Mouse (Mus musculus): ENCODE results near the gene Psd4.

Gene Psd4

DNA sequence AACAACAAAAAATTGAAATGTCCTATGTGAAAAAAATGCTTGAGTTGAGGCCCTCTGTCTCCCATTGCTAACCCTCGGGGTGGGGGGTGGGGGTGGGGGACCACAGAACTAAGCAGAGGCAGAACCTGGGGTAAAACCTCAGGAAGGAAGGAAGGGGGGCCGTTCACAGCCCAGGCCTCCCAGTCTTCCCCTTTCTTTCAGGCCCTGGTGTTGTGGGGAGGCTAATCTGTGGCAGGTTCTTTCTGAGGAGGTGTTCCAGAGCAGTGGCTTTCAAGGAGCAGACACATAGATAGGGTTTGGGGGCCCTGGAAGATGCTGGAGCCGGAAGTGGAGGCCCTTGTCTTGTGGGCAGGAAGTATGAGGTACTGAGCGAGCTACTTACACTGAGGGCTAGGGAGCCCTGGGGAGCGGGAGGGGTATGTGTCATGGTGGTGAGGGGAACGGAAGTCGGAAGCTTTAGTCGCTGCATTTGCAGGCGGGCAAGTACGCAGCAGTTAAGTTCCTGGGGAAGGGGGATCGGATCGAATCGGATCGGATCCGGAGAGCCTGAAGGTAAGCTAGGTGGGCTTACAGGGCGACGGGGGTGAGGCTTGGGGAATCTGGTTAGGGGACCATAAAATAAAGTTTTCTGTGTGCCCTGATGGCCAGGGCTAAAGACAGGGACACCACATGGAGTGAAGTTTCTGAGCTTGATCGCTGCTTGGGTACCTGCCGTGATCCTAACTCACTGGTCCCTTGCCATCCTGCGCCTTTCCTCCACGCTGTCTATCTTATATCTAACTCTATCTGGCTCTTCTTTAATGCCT lies 19.0 kb downstream of the Psd4 start:
- peak; percentile 82 to 91 for DNase-seq

DNA sequence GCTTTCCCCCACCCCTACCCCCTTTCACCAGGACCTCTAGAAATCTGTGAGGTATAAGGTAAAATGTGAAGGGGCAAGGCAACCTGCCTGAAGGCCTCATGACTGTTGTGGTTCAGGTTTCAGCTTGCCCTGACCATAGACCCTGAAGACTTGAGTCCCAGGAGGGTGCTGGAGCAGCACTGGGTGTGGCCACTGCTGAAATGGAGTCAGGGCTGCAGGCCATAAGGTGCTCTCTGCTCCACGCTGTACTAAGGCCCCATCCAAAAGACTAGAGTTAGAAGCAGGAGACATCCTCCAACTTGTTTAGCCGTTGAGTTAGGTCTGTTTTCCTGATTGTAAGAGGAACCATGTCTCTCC lies 19.6 kb downstream of the Psd4 start:
- DNase-seq, result no peak

DNA sequence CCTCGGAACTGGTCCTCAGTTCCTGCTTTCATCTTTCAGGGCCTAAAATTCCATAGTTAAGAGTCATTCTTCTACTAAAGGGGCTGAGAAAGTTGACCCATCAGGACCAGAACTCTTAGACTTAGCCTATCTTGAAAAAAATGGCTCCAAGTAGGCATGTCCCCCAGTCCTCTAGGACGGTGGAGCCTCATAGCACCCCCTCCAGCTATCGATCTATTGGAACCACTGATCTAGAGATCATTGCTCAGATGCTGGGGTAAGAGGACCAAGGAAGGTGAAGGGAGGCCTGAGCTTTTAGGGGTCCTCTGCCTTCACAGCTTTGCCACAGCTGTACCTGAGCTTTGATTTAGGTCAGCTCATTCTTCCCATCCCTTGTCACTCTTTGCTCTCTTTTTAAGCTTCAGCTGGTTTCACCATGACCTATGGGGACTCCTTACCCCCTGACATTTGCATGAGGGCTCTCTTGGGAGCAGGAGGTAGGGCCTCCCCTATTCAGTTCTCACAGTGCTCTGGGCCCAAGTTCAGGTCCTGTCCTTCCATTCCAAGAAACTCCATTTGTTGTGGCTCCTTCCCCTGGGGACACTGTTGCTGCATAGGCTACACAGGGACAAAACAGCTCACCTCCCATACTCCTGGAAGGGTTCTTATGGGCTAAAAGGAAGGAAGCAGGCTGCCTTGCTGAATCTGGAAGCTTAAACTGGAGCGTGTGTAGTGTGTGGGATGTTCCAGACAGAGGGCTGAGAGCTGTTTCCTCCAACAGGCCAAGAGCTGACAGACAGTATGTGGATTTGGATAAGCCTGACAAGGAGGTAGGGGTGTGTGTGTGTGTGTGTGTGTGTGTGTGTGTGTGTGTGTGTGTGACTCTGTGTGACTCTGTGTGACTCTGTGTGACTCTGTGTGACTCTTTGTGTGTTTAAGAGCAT lies 20.2 kb downstream of the Psd4 start:
- no peak for DNase-seq

DNA sequence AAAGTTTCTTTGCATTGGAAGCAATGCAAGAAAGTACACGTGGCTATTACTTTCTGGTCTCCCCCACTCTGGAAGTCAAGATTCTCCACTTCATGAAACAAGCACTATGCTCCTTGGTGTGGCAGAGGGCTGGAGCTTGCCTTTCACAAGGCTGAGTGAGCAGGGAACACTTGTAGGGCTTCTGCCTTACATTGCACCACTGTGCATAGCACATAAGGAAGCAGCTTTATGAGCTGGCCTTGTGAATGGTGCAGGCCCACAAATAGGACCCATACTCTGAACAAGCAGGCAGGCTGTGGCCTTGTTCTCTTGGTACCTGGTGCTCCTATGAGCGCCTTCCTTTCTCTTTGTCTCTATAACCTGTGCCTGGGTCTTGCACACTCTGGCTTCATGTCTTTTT lies 25.9 kb downstream of the Psd4 start:
- no peak for DNase-seq

DNA sequence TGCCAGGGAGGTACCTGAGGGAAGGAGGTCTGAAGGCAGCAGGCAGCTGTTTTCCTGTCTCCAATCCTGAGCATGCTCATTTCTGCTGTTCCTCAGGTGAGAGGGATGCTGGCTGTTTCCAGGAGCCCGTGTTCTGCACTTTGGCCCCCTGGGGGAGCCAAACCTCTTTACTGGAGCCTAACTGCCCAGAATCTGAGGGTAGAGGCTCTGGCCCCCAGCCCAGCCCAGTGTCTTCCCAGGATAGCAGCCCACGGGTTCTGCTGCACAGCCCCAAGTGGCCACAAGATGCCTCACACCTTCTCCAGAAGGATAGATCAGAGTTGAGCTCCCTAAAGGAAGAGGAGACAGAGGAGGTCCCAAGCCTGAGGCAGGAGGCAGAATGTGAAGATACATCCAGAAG lies 29.7 kb downstream of the Psd4 start:
- DNase-seq, result no peak

DNA sequence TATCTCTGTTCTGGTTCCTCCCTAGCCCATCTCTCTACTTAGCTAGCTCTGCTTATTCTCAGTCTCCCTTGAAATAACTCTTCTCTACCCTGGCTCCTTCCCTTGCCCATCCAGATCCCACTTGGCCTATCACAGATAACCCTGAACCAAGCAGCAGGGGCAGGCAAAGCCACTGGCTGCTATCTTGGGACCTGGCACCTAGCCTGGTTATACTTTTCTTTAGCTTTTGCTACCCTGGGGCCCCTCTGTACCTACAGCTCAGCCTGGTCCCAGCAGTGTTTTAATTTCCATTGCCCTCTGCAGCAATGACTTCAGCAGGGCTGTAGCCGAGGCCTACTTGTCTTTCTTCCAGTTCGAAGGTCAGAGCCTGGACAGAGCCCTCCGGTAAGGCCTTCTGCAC lies 33.3 kb downstream of the Psd4 start:
- no peak for DNase-seq

DNA sequence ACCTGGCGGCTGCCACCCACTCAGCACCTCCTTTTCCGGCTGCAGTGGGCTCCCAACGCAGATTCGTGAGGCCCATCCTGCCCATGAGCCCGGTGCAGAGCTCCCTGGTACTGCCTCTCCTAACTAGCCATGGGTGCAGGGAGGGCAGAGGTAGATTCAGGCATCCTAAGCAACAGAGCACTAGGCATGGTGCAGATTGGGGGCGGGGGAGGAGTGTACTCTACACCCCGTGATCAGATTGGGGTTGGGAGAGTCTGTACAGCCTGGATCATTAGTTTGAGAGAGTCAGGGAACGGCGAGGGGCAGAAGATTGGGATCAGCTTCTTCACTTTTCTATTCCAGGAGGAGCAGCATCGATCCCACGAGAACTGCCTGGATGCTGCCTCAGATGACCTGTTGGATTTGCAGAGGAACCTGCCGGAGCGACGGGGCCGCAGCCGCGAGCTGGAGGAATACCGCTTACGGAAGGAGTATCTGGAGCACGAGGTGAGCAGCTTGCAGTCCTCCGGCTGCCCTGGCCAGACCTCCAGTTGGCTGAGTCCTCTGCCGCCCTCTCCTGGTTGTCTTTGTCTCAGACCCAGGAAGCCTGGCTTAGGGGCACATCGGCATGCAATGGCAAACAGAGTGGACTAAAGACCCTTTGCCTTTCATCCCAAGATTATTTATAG lies 38.1 kb downstream of the Psd4 start:
- DNase-seq, result peak in 1 of 2 experiments; percentile 38

DNA sequence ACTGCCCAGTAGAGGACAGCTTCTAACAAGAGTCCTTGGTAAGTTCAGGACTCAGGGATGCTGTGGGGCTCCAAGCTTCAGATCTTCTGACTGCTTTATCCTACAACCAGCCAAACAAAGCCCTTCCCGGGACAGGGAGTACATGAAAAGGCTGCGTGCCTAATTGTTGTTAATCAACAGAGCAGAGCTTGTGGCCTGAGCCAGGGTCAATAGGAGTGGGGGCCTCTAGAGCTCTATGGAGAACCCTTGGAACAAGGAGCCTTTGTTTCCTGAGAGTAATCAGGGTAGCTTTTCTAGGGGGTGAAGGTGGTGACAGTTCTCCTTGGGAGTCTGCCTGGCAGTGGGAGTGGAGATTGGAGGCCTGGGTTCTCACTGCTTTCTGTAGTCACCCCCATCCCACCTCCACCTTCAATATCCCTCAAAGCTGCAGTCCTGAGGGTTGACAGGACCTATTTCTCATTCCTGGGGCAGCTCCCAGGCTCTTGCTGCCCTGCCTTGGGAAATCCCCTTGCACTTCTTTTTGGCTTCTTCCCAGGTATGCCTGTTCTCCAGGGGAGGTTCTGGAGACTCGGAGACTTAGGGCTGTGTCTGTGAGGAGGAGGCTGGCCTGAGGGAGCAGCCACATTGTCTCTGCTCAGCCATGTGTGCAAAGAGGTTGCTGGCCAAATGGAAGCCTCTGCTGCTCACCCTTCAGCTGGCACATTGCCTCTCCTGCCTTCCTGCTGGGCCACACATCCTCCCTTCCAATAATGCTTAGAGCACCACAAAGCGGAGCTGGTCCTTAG lies 40.5 kb downstream of the Psd4 start:
- DNase-seq, result no peak

DNA sequence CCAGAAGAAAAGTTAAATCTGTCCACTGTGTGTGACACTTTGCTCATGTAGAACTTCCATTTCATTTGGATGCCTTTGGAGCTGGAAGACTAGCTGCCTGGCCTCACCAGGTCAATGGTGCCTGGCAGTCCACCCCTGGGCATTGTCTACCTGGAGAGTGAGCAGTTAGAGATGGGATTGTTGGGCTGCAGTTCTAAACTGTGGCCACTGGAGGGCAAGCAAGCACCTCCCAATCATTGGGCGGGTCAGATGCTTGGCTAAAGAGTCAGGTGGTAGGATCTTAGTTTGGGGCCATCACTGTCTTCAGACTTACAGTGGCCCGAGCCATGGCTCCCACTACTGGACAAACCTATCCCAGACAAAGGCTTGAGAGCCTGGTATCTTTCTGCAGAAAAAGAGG lies 41.8 kb downstream of the Psd4 start:
- peak; percentile 36 to 38 for DNase-seq

DNA sequence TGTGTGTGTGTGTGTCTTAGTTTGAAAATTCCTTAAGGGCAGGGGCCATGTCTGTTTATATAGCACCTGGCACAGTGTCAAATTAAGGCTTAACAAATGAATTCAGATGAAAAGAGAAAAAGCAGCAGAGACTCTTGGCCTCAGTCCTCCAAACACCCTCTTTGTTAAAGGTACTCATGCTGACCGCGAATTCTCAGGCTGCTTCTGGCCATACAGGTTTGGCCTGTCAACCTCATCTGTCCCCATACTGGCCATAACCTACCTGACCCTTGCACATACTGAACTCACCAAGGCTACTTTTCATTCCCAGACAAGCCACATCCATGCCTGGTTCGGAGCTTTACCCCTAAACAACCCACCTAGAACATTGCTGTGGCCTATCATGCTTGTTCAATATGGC lies 45.8 kb downstream of the Psd4 start:
- DNase-seq, result no peak

DNA sequence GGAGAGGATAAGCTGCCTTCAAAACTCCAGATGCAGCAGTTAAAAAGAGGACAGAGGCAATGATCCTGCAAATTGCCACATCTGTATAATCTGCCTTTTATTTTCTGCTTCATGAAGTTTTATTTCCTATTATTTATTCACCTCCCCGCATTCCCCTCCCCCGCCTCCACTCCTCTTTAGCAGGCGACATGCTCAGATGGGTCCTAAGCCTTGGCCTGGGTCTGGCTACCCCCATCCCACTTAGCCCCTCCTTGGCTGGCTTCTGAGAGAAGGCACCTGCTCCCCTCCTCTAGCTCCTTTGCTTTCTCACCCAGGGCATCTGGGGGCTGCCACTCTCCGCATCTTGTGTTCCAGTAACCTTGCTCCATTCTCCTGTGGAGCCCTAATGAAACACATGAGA lies 46.3 kb downstream of the Psd4 start:
- DNase-seq, result no peak

DNA sequence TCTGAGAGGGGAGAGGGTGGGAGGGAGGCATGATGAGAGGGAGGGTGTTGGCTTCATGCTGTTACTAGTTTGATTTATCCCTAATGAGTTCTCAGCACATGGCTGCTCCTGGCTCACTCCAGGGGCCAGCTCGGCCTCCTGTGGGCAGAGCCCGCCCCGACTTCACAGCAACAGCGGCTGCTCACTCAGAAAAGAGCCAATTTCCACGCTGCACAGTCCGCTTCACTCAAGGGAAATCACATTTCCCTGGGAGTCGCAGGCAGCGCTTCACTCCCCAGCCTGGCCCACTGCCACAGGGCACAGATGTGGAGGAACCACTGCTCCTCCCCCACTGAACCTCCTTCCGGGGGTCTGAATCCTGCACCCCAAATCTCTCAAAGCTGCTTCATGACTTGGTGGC lies 49.3 kb downstream of the Psd4 start:
- no peak for DNase-seq

DNA sequence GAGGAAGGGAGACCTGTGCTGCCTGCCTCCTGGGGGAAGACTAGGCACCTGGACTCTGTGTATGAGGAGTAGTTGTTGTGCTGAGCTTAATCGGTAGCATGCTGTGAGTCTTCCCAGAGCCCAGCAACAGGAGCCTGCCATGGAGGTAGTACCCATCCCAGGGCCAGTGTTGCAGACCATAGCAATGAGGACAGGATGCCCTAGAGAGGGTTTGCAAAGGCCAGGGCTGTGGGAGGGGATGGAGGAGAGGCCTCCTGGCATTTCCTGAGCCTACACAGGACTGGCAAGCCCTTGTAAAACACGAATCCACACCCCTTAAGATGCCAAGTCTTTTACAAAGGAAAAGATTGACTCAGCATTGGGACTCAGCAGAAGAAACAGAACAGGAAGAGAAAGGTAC lies 49.7 kb downstream of the Psd4 start:
- no peak for DNase-seq

DNA sequence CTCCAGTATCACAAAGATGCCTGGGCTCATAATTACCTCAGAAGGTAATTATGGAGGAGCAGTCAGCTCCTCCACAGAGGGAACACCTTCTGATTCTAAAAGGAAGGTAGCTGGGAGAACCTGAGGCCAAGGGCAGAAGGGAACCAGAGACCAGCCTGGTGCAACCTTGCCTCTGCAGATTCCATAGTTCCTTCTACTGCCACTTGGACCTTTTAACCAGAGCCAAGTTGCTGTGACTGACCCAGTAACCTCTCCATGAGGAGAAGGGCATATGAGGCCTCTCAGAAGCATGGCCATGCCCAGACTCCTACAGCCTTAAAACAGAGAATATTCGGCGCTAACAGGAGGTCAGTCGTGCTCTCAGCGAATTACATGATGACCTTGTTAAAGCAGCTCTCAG lies 50.2 kb downstream of the Psd4 start:
- DNase-seq, result no peak

DNA sequence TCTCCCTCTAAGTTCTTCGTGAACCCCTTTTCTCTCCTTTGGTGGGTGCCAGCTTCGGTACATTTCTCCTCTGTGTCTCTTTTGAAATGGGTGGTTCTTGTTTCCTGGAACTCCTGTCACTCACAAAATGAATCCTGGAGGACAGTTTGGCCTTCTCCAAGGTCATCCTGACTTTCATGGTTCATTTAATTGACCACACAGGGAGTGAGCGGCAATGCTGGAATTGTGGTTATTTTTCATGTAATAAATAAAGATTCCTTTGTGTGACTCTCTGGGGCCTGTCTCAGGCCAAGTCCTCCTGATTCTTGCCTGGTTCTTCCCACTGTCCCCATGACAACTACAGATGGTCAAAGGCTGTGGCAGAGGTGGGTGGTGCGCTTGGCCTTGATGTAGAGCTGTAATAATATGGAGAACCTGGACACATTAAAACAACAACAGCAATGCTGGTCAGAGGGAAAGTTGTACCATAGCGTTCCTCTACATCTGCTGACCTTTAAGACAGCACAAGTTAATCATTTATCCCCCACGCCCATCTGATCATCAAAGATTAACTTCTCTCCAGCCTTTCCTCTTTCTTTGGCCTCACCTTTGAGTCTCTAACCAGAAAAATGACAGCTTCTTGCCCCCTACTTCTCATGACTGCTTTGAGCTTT lies 54.0 kb downstream of the Psd4 start:
- no peak for DNase-seq

DNA sequence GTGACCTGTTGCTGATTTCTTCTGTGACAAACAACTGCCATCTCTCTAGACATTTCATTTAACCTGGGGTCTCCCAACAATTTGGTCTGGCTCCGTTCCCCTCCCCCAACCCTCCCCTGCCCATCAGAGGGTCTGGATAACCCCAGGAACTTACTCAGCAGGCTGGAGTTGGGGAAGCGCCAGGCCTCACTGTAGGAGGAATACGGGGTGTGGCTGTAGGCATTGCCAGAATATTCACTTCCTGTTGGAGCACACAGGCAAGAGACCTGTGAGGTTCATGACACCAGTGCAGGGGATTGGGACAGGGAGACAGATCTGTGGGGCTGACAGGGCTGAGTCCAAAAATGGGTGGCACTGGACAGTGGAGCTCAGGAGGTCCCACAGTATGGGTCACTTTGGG lies 55.4 kb downstream of the Psd4 start:
- DNase-seq, result no peak

DNA sequence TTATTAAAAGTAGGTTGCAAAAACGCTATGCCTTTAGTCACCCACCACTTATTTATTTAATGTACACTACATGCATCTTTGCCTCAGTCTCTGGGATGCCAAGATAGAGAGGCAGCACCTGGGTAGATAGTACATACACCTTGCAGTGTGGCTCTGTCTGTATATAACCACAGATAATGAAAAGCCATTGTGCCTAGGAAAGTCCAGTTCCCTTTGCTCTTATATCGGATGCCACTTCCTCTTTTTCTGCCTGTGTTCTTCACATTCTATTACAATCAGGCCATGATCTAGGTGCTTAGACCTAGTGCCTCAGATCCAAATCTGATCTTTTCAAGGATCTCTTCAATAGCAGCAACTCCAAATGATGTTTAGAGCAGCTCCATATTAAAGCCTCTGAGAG lies 58.2 kb downstream of the Psd4 start:
- no peak for DNase-seq

DNA sequence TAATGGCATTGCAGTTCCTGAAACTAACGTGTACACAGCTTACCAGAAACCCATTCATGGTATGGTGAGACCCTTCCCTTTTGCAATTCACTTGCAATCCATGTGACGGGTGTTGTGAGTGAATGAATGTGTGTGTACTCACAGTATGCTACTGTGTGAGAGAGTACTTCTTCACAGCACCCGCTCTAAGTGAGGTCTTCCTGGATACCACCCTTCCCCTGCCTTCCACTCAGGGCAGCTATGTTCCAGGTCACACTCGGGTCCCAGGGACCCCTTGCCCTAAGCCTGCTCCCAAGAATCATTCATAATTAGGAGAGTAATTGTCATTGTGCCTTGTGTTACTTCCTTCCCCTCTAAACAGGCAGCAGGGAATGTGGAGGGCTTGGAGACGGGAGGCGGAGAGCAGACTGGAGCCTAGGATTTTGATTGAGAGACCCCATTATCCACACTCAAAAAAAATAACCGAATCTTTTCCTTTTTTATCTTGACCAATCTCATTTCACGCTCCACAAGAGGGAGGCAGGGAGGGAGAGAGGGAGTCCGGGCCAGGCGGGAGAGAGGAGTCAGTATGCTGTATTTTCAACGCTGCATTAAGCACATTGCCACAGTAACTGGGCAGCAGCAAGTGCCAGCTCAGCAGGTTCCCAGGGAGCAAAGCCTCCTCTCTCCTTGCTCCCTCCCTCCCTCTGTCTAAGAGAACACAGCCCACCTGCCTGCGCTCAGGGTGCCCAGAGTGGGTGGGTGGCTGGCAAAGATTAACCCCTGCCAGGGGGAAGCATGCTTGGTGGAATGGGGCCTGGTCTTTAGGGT lies 60.7 kb downstream of the Psd4 start:
- DNase-seq, result no peak

DNA sequence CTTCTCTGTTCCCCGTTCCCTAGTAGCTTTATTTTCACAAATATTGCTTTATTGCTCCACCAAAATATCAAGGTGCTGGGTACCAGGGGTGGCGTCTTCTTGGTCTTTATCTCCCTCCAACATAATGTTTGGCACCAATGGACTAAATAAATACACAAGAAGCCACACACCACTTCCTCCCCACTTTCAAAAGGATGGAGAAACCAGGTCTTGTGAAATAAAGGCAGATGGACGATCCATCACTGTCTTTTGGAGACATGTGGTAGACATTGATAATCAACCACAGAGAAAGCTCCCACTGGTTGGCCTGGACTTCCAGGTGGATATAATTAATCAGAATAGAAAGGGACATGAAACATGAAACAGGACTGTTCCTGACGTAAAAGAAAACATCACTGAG lies 62.4 kb downstream of the Psd4 start:
- DNase-seq, result no peak

DNA sequence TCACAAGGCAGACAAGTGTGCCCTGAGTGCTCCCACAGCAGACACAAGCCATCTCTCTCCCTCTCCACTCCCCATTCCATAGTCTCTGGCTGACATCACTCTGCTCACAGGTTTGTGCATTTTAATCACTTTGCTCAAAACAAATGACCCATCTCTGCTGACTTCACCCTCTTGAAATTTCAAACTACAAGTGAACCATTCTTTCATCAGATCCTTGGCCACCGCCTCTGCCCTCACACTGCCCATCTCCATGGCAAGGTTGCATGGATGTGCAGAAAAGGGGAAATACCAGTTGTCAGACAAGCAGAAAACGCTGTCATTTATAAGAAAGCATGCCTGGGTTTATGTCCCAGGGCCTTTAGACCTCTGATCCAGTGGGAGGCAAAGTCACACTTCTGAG lies 67.3 kb downstream of the Psd4 start:
- no peak for DNase-seq

DNA sequence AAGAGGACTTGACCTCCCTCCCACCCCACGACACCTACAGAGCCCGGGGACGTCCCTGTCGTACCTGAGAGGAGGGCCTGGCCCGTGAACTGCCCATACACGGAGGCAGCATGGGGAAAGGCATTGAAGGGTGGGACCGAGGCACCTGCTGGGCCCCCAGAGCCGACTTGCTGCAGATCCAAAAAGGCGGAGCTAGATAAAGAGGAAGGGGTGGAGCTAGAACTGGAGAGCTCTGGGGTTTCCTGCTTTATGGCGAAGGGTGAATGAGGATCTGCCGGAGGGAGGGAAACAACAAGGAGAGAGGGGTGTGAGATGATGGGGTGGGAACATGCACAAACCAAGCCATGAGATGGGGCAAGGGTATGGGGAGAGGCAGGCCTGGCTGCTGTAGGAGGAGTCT lies 68.3 kb downstream of the Psd4 start:
- no peak for DNase-seq

All from thymus, adult 18-20 months (tissue).